In genomic region chr16:97940471-97940973, GRCm38 (mm10) we compare ENCODE assay signal across 24 mouse cellular contexts. TPM values are rescaled to one million over a fixed set of nuclear protein-coding genes. Genes with fewer than 3 reads are reported as not detected.
DNase-seq lines count a peak whose midpoint lies in the region; ATAC-seq and TF ChIP-seq lines count a peak whose summit lies in the region.
"Had no signal": no experiment of that assay in that cellular context is flagged by ENCODE, and none has a peak within 500 bp of the region (broad histone marks: within the 10 kb centered on the region; RNA-seq: fewer than 3 reads in every experiment).

No protein-coding gene starts in this region.

- no peak for TF ChIP-seq CTCF in heart, adult 2 months (IDR thresholded peaks at IDR 0.05)
- TF ChIP-seq CTCF in liver, embryonic 14.5 days (IDR thresholded peaks at IDR 0.05; ENCODE audit: low read depth), result peak; percentile 20; the same call in 1 of the 2 replicates

- H3K4me1 ChIP-seq in heart, adult 2 months (ENCODE audit: control insufficient read depth, insufficient read depth, low read length), result no peaks in the 10 kb centered on the region
- no peaks in the 10 kb centered on the region for H3K4me1 ChIP-seq in liver, embryonic 14.5 days (replicated peaks; ENCODE audit: control insufficient read depth in 2 of 2, insufficient read depth in 2 of 2, low read length in 1 of 2)
- H3K4me1 ChIP-seq: forebrain, embryonic 10.5 days; forebrain, embryonic 13.5 days; heart, embryonic 12.5 days; heart, embryonic 15.5 days; hindbrain, embryonic 10.5 days; hindbrain, embryonic 13.5 days had no signal

- H3K79me2 ChIP-seq in heart, adult 2 months (replicated peaks; ENCODE audit: control insufficient read depth, insufficient read depth, low read length), result no peaks in the 10 kb centered on the region

- peak; percentile 3 for DNase-seq in heart, adult 11 months
- DNase-seq in heart, adult 2 months, result no peak
- no peak for DNase-seq in liver, embryonic 14.5 days (ENCODE audit: low read depth in 3 of 3, low spot score in 3 of 3)
- no peak for DNase-seq in liver
- DNase-seq in c-Kit-positive CD71-positive TER-119-positive erythroid progenitor cells, embryonic 14.5 days (ENCODE audit: low spot score), result no peak
- DNase-seq: adrenal gland, adult 8-10 months; adrenal gland, postnatal 25 days; cerebellum, adult 18-20 months; cerebellum, adult 9-10 months; cerebellum, postnatal 14 days; gastrocnemius, postnatal 10 days; gastrocnemius, postnatal 36 days; heart, postnatal 10 days; heart, postnatal 36 days had no signal

- no peaks in the 10 kb centered on the region; the same call in 1 of the 2 replicates for H3K36me3 ChIP-seq in heart, adult 2 months (ENCODE audit: control insufficient read depth, insufficient read depth, low read length)
- no peaks in the 10 kb centered on the region for H3K36me3 ChIP-seq in liver, embryonic 14.5 days (replicated peaks; ENCODE audit: control insufficient read depth, insufficient read depth, low read depth)
- H3K36me3 ChIP-seq: G1E had no signal

- H3K9me3 ChIP-seq in liver, embryonic 14.5 days (ENCODE audit: control insufficient read depth, low read length), result no peaks in the 10 kb centered on the region
- H3K9me3 ChIP-seq: forebrain, embryonic 10.5 days; forebrain, embryonic 13.5 days; G1E; heart, embryonic 12.5 days; heart, embryonic 15.5 days; hindbrain, embryonic 10.5 days; hindbrain, embryonic 13.5 days had no signal

- WGBS in heart, adult 2 months, result 85% methylated on average over 3 of the region's 3 CpGs
- 68% methylated on average over 3 of the region's 3 CpGs for WGBS in liver, embryonic 14.5 days (ENCODE audit: insufficient replicate concordance)

- H3K4me2 ChIP-seq in liver, embryonic 14.5 days (ENCODE audit: low read depth), result no peak overlapping the region
- H3K4me2 ChIP-seq: forebrain, embryonic 13.5 days; heart, embryonic 12.5 days; heart, embryonic 15.5 days; hindbrain, embryonic 13.5 days had no signal

- H3K27me3 ChIP-seq in heart, adult 2 months (ENCODE audit: control insufficient read depth, insufficient read depth, low read length), result no peaks in the 10 kb centered on the region
- no peaks in the 10 kb centered on the region for H3K27me3 ChIP-seq in liver, embryonic 14.5 days (ENCODE audit: control insufficient read depth, insufficient read depth, low read length)
- H3K27me3 ChIP-seq: forebrain, embryonic 13.5 days; heart, embryonic 12.5 days; heart, embryonic 15.5 days; hindbrain, embryonic 13.5 days had no signal

- intact Hi-C loops in heart, adult 2 months (cut with DNase I), result no loop called here

- TF ChIP-seq EP300 in heart, adult 2 months (IDR thresholded peaks at IDR 0.05; ENCODE audit: insufficient read depth, low read depth, low read length), result no peak
- no peak for TF ChIP-seq EP300 in liver, embryonic 14.5 days (IDR thresholded peaks at IDR 0.05; ENCODE audit: low read depth)

- no peak overlapping the region for H3K27ac ChIP-seq in heart, adult 2 months
- no peak overlapping the region for H3K27ac ChIP-seq in liver, embryonic 14.5 days
- H3K27ac ChIP-seq: forebrain, embryonic 10.5 days; forebrain, embryonic 13.5 days; heart, embryonic 15.5 days; hindbrain, embryonic 10.5 days; hindbrain, embryonic 13.5 days had no signal

- TF ChIP-seq POLR2A in heart, adult 2 months (IDR thresholded peaks at IDR 0.05; ENCODE audit: insufficient read depth, low read depth, low read length), result no peak

- H3K4me3 ChIP-seq in heart, adult 2 months, result no peak overlapping the region
- no peak overlapping the region for H3K4me3 ChIP-seq in liver, embryonic 14.5 days (ENCODE audit: insufficient read depth in 1 of 2, low read depth in 2 of 2, low read length in 2 of 2)
- H3K4me3 ChIP-seq: forebrain, embryonic 10.5 days; forebrain, embryonic 13.5 days; heart, embryonic 12.5 days; heart, embryonic 15.5 days; hindbrain, embryonic 10.5 days; hindbrain, embryonic 13.5 days had no signal

- ATAC-seq in liver, embryonic 14.5 days (ENCODE audit: insufficient read depth), result no peak
- ATAC-seq in megakaryocyte progenitor cell, adult 5-6 weeks (replicated peaks; ENCODE audit: poor library complexity), result 0 out of 2 replicates have a peak, but pooled peaks have one; percentile 37
- ATAC-seq: forebrain, embryonic 13.5 days; forebrain, embryonic 16.5 days; hindbrain, embryonic 16.5 days had no signal

- H3K9ac ChIP-seq in heart, adult 2 months (ENCODE audit: low read depth, low read length), result no peak overlapping the region
- H3K9ac ChIP-seq in liver, embryonic 14.5 days (replicated peaks), result no peak overlapping the region
- H3K9ac ChIP-seq: forebrain, embryonic 13.5 days; heart, embryonic 12.5 days; heart, embryonic 15.5 days; hindbrain, embryonic 13.5 days had no signal

RNA-seq across cellular contexts. Expression of gene C2cd2, which starts 21.9 kb away (rescaled TPM):
- 10 to 100 TPM; 19.7 to 26.6 TPM for total RNA-seq in heart, adult 2 months (2021)
- polyA plus RNA-seq in heart, adult 2 months (2012; rRNA removed), result 8.0 and 8.2 TPM in 2 replicates
- polyA plus RNA-seq in liver, embryonic 14.5 days (2012; rRNA removed), result 1.5 and 1.9 TPM in 2 replicates
- polyA plus RNA-seq in liver, embryonic 14.5 days (2014; fragmentation: Nextera tagmentation; extraction: Ambion mirVana), result 4.6 and 6.2 TPM in 2 replicates
- total RNA-seq in megakaryocyte progenitor cell, adult 5-6 weeks (2015), result 9.8 and 14.1 TPM in 2 replicates
- 17.7 and 21.5 TPM in 2 replicates for total RNA-seq in megakaryocyte progenitor cell, adult 5-6 weeks (2017)

RNA-seq across cellular contexts. Expression of gene Zbtb21, which starts 21.9 kb away (rescaled TPM):
- 10 to 100 TPM; 10.4 to 12.3 TPM for total RNA-seq in heart, adult 2 months (2021)
- 7.6 and 11.9 TPM in 2 replicates for polyA plus RNA-seq in heart, adult 2 months (2012; rRNA removed)
- 3.3 and 3.5 TPM in 2 replicates for polyA plus RNA-seq in liver, embryonic 14.5 days (2012; rRNA removed)
- polyA plus RNA-seq in liver, embryonic 14.5 days (2014; fragmentation: Nextera tagmentation; extraction: Ambion mirVana), result 2.3 and 3.2 TPM in 2 replicates
- 9.9 and 18.3 TPM in 2 replicates for total RNA-seq in megakaryocyte progenitor cell, adult 5-6 weeks (2015)
- 12.0 and 16.8 TPM in 2 replicates for total RNA-seq in megakaryocyte progenitor cell, adult 5-6 weeks (2017)

RNA-seq across cellular contexts. Expression of gene B230307C23Rik, which starts 56.6 kb away (rescaled TPM):
- 1 to 10 TPM; 3.7 to 4.7 TPM for total RNA-seq in heart, adult 2 months (2021)
- 3.1 and 6.4 TPM in 2 replicates for polyA plus RNA-seq in heart, adult 2 months (2012; rRNA removed)
- polyA plus RNA-seq in liver, embryonic 14.5 days (2012; rRNA removed), result 7.1 and 9.7 TPM in 2 replicates
- polyA plus RNA-seq in liver, embryonic 14.5 days (2014; fragmentation: Nextera tagmentation; extraction: Ambion mirVana), result 12.2 and 12.3 TPM in 2 replicates
- 26.8 and 45.0 TPM in 2 replicates for total RNA-seq in megakaryocyte progenitor cell, adult 5-6 weeks (2015)
- total RNA-seq in megakaryocyte progenitor cell, adult 5-6 weeks (2017), result 66.4 and 152 TPM in 2 replicates

Comparison
In these comparisons a context has a peak if more than half of its experiments do, and no peak if none do; other contexts are left out.
1. RNA of gene B230307C23Rik, which starts 56.6 kb away (total RNA-seq): 26.8 to 152 TPM in megakaryocyte progenitor cell, adult 5-6 weeks; 3.7 to 4.7 TPM in heart, adult 2 months; every median in the first group is over 4 times any median in the second.